Mouse (Mus musculus) heart, embryonic 15.5 days (tissue): ENCODE measurements around the gene Zfpl1. TPM values are rescaled to one million over a fixed set of nuclear protein-coding genes. Genes with fewer than 3 reads are reported as not detected.
A peak's percentile ranks its signal among the peaks of the same experiment; 100 is the strongest.

ENCODE experiments used
- ATAC-seq: fragments of 200-750 bp; cut with Nextera tagmentation; replicated peaks from 2 replicates; pipeline ENCODE4 v1.8.0; 2017; ENCODE audit warnings: low read depth, moderate TSS enrichment; ENCODE audit not compliant: insufficient number of reproducible peaks, insufficient read depth, low FRiP score
- H3K27ac ChIP-seq: fragments of 300-500 bp; sonication (generic); 2 replicates; pipeline ENCODE4 v1.5.1; 2015; ENCODE audit warnings: mild to moderate bottlenecking, inconsistent platforms
- H3K27me3 ChIP-seq: fragments of 300-500 bp; sonication (generic); 2 replicates; pipeline ENCODE4 v1.6.1; 2015; ENCODE audit warnings: inconsistent platforms
- H3K36me3 ChIP-seq: fragments of 300-500 bp; sonication (generic); 2 replicates; pipeline ENCODE4 v1.6.1; 2015; ENCODE audit warnings: mild to moderate bottlenecking, inconsistent platforms
- H3K4me1 ChIP-seq: fragments of 300-500 bp; sonication (generic); replicated peaks from 2 replicates; pipeline ENCODE4 v1.6.1; 2015; ENCODE audit warnings: inconsistent platforms
- H3K4me2 ChIP-seq: fragments of 300-500 bp; sonication (generic); 2 replicates; pipeline ENCODE4 v1.6.1; 2015; ENCODE audit warnings: inconsistent platforms, mild to moderate bottlenecking, moderate library complexity
- H3K4me3 ChIP-seq: fragments of 300-500 bp; sonication (generic); 2 replicates; pipeline ENCODE4 v1.5.1; 2015; ENCODE audit warnings: mild to moderate bottlenecking, inconsistent platforms
- H3K9ac ChIP-seq: fragments of 300-500 bp; sonication (generic); 2 replicates; pipeline ENCODE4 v1.6.1; 2015; ENCODE audit warnings: mild to moderate bottlenecking, inconsistent platforms
- H3K9me3 ChIP-seq: fragments of 300-500 bp; sonication (generic); replicated peaks from 2 replicates; pipeline ENCODE4 v1.6.1; 2016; ENCODE audit warnings: inconsistent platforms
- WGBS: fragments of 180-500 bp; shearing (Covaris S2); methylation state at CpG from one replicate; pipeline ENCODE4 v1.1.7; 2015; ENCODE audit warnings: mixed read lengths; 5-methylcytosine and 5-hydroxymethylcytosine counted together
- microRNA-seq: library from miRNA; unstranded; fragments of <30 nt; microRNA quantifications from one replicate; pipeline ENCODE4, GENCODE M21; 2016
- polyA plus RNA-seq: library from polyadenylated mRNA; unstranded; fragments of >200 nt; fragmentation: Nextera tagmentation; extraction: Ambion mirVana; gene quantifications from 2 replicates; pipeline ENCODE4 v1.2.1, GENCODE M21; 2015

The Zfpl1 gene
- polyA plus RNA-seq, 1 experiment from 2014 or later: 39.1 TPM

- Histone ChIP-seq H3K4me1 (no peaks in the 10 kb centered on the region), H3K4me2 (no peak overlapping the region), H3K9ac (no peak overlapping the region), H3K9me3 (no peaks in the 10 kb centered on the region), H3K27me3 (no peaks in the 10 kb centered on the region), H3K4me3 (no peak overlapping the region), H3K36me3 (no peaks in the 10 kb centered on the region), H3K27ac (no peak overlapping the region)
- 69% methylated on average over 7 of the region's 7 CpGs for WGBS
- ATAC-seq: no peak
Observed at GRCm38 (mm10) chr19:6038326-6038725, 46.4 kb downstream of the Zfpl1 start.

GRCm38 (mm10) chr19:6037695-6038094 lies 47.1 kb downstream of the Zfpl1 start:
- no peak overlapping the region for H3K4me2 ChIP-seq
- H3K4me3 ChIP-seq: no peak overlapping the region
- H3K4me1 ChIP-seq: no peaks in the 10 kb centered on the region
- no peaks in the 10 kb centered on the region for H3K27me3 ChIP-seq
- H3K9ac ChIP-seq: no peak overlapping the region
- H3K36me3 ChIP-seq: no peaks in the 10 kb centered on the region
- no peaks in the 10 kb centered on the region for H3K9me3 ChIP-seq
- H3K27ac ChIP-seq: no peak overlapping the region
- no peak for ATAC-seq

DNA sequence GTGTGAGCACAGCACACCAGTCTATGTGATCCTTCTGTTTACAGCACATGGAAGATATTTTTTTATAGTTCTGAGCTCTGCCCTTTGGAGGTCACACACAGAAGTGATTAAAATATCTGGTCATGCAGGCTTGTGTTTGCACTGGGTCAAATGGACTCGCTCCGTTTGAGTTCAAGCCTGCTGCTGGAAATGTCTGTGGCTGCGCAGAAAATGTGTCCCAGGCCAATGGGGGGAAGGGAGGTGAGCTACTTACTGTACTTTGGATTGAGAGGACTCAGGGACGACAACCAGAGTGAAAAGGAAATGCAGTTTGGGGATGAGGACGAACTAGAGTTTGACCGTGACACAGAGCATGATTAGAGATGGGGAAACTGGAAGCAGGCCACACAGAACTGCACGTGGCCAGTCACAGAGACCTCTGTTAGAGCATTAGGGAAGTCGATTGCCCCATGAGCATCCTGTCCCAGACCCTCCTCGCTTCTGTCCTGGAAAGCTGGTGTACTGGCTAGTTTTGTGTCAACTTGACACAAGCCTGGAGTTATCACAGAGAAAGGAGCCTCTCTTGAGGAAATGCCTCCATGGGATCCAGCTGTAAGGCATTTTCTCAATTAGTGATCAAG lies 48.7 kb downstream of the Zfpl1 start:
- Histone ChIP-seq H3K27ac (no peak overlapping the region), H3K4me2 (no peak overlapping the region), H3K9me3 (no peaks in the 10 kb centered on the region), H3K4me1 (no peaks in the 10 kb centered on the region), H3K9ac (no peak overlapping the region), H3K4me3 (no peak overlapping the region), H3K27me3 (no peaks in the 10 kb centered on the region), H3K36me3 (no peaks in the 10 kb centered on the region)
- 63% methylated on average over 9 of the region's 9 CpGs for WGBS
- ATAC-seq: no peak

Small RNAs within 50 kb of the gene (microRNA-seq; reads per million reads assigned to microRNA genes)
- 2.3 reads per million, percentile 3 among the genes with 10 or more reads in this experiment for gene Mir6988

Other genes with a start within 250 kb of the Zfpl1 start
- 25.1 and 35.1 TPM in 2 replicates for gene Frmd8, start 209.7 kb downstream of the Zfpl1 start, polyA plus RNA-seq
- 3.2 and 4.2 TPM in 2 replicates for gene Slc25a45, start 207.1 kb downstream of the Zfpl1 start, polyA plus RNA-seq
- gene Tigd3, start 190.8 kb downstream of the Zfpl1 start, polyA plus RNA-seq: 1.2 and 2.0 TPM in 2 replicates
- gene Dpf2, start 171.9 kb downstream of the Zfpl1 start, polyA plus RNA-seq: 81.9 and 106 TPM in 2 replicates
- gene Cdc42ep2, start 160.1 kb downstream of the Zfpl1 start, polyA plus RNA-seq: 10.4 and 13.0 TPM in 2 replicates
- gene Pola2, start 120.8 kb downstream of the Zfpl1 start, polyA plus RNA-seq: 35.8 and 48.9 TPM in 2 replicates
- not detected in 2 replicates for gene Slc22a20, start 98.8 kb downstream of the Zfpl1 start, polyA plus RNA-seq
- gene Capn1, start 69.1 kb downstream of the Zfpl1 start, polyA plus RNA-seq: 6.6 and 10.0 TPM in 2 replicates
- gene Syvn1, start 38.4 kb downstream of the Zfpl1 start, polyA plus RNA-seq: 14.5 and 19.2 TPM in 2 replicates
- gene Mrpl49, start 27.2 kb downstream of the Zfpl1 start, polyA plus RNA-seq: 54.5 and 55.3 TPM in 2 replicates
- 434 and 453 TPM in 2 replicates for gene Fau, start 27.1 kb downstream of the Zfpl1 start, polyA plus RNA-seq
- gene Znhit2, start 23.8 kb downstream of the Zfpl1 start, polyA plus RNA-seq: 19.3 and 25.6 TPM in 2 replicates
- 5.4 and 11.3 TPM in 2 replicates for gene Tm7sf2, start 16.6 kb downstream of the Zfpl1 start, polyA plus RNA-seq
- gene Vps51, start 7.7 kb downstream of the Zfpl1 start, polyA plus RNA-seq: 35.6 and 51.9 TPM in 2 replicates
- gene Tmem262, start 4.9 kb downstream of the Zfpl1 start, polyA plus RNA-seq: not detected in 2 replicates
- 0.48 and 1.3 TPM in 2 replicates for gene Gm28374, start 2.7 kb downstream of the Zfpl1 start, polyA plus RNA-seq
- gene Cdca5, start within 50 bp of the Zfpl1 start, polyA plus RNA-seq: 19.6 and 27.2 TPM in 2 replicates
- 0.20 and 0.38 TPM in 2 replicates for gene AC131692.1, start 9.5 kb upstream of the Zfpl1 start, polyA plus RNA-seq
- gene Naaladl1, start 20.8 kb upstream of the Zfpl1 start, polyA plus RNA-seq: 0.21 and 0.36 TPM in 2 replicates
- 28.1 and 38.1 TPM in 2 replicates for gene Sac3d1, start 33.7 kb upstream of the Zfpl1 start, polyA plus RNA-seq
- 19.8 and 25.9 TPM in 2 replicates for gene Snx15, start 43.3 kb upstream of the Zfpl1 start, polyA plus RNA-seq
- gene Batf2, start 56.0 kb upstream of the Zfpl1 start, polyA plus RNA-seq: 0.23 TPM in 1 of 2 replicates, not detected in the other
- 74.7 and 81.8 TPM in 2 replicates for gene Arl2, start 56.6 kb upstream of the Zfpl1 start, polyA plus RNA-seq
- not detected in 2 replicates for gene Majin, start 99.4 kb upstream of the Zfpl1 start, polyA plus RNA-seq
- 0.57 TPM in 1 of 2 replicates, not detected in the other for gene Gpha2, start 141.4 kb upstream of the Zfpl1 start, polyA plus RNA-seq
- gene Ppp2r5b, start 150.9 kb upstream of the Zfpl1 start, polyA plus RNA-seq: 21.4 and 28.1 TPM in 2 replicates
- 6.7 and 10.0 TPM in 2 replicates for gene Atg2a, start 156.7 kb upstream of the Zfpl1 start, polyA plus RNA-seq
- 54.1 and 66.8 TPM in 2 replicates for gene Ehd1, start 191.8 kb upstream of the Zfpl1 start, polyA plus RNA-seq
- 0.30 and 0.60 TPM in 2 replicates for gene Cdc42bpg, start 221.5 kb upstream of the Zfpl1 start, polyA plus RNA-seq